Mouse (Mus musculus): ENCODE data around the gene Slc7a1.

Slc7a1 gene

DNA sequence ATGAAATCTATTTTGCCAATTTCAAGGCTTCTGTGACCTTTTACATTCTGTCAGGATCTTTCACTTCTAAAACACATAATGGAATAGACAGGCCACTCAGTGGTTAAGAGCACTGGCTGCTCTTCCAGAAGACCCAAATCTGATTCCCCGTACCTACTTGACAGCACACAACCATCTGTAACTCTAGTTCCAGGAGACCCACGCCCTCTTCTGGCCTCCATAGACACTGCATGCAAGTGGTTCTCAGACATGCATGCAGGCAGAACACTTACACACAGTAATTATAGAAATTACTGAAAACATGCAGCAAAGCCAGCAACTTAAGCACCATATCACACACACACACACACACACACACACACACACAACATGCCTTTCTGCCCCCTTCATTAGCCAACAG is 87.3 kb downstream of the Slc7a1 start:
- DNase-seq, result no peak

DNA sequence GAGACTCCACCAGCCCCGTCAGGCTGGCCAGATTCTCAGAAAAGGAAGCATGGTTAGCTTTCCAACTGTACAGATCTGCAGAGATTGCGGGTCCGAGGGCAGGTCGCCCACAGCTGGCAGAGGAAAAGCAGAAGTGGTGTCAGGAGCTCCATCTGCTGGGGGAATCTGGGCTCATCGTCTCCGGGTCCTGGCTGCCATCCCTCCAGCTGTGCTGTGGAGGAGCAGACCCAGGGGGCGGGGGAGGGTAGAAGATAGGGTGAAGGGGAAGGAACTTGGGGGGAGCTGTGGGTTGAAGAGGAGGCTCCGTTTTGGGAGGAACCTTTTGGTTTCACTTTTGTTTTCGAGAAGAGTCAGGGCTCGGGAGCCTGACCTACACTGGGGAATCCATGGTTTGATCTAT is 88.9 kb downstream of the Slc7a1 start:
- DNase-seq, result peak; percentile 13

DNA sequence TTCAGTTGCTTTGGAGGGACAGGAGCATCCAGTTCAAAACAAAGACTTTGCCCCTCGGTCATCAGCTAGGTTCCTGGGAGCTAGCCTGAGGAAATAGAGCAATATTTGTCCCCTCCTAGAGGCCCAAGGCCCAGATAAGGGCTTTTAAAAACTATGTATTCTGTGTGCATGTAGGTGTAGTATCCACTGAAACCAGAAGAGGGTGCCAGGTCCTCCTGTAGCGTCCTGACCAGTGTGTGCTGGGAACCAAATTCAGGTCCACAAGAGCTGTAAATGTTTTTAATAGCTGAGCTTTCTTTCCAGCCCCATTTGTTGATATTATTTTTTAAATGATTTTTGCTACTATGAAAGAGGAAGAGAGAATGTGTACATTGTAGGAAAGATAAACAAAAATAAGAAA is 95.6 kb downstream of the Slc7a1 start:
- no peak for DNase-seq

DNA sequence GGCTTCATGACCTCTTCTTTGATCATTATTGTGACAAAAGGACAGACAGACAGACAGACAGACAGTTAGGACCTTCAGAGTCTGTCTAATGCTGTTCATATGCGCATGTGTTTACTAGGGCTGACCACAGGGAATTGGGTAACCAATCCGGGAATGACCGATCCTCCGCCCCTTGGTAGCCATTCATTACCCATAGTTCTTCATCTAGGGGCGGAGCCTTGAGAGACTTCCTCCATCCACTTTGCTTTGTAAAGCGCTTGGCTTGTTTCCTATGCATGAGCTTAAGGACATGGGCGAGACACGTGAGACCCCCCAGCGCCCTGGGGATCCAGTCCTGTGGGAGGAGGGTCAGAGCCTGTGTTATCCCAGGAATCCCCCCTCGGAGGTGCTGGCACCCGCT is 96.7 kb downstream of the Slc7a1 start:
- peak; percentile 7 for DNase-seq

DNA sequence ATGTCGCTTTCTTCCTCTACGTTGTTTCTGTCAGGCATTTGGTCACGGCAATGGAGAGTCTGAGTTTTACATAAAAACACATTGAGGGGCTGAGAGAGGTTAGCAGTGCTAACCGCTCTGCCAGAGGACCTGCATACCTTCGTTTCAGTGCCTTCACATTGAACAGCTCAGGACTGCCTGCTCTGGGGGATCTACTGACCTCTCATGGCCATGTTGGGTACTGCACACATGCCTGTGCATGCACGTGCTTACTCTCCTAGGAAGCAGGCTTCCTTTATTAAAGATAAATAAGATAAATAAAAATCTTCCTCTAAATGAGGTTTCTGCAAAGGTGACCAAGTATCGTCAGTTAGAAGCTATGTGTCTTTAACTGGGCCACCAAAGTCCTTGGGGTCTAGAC is 106.4 kb downstream of the Slc7a1 start:
- no peak for DNase-seq

DNA sequence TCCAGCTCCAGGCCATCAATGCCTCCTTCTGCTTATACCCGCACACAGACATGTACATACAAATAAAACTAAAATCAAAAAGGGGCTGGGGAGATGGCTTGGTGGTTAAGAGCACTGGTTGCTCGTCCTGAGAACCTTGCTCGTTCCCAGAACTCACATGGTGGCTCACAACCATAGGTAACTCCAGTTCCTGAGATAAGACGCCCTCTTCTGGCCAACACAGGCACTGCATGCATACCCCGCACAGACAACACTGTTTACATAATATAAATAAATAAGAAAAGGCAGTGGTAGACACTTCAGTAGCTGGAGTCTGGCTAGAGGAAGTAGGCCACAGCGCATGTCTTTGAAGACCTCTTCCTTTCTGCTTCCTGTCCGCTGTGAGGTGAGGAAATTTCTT is 106.8 kb downstream of the Slc7a1 start:
- no peak for DNase-seq

DNA sequence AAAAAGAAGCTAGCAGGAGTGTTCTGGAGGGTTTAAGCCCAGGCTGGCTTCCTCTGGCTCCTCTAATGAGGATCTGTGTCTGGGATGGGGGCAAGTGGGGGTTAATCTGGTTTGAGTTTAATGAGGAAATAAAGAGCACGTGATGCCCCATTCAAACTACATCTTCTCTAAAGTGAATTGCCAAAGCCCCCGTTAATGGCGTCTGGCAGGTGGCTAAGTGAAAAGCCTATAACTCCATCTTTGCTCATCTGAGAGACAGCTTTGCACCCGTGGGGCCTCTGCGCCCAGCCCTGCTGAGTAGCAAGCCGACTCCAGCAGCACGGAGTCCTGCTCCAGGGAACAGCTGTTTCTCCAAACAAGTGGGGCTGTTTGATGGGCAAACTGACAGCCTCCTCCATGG is 109.8 kb downstream of the Slc7a1 start:
- no peak for DNase-seq

DNA sequence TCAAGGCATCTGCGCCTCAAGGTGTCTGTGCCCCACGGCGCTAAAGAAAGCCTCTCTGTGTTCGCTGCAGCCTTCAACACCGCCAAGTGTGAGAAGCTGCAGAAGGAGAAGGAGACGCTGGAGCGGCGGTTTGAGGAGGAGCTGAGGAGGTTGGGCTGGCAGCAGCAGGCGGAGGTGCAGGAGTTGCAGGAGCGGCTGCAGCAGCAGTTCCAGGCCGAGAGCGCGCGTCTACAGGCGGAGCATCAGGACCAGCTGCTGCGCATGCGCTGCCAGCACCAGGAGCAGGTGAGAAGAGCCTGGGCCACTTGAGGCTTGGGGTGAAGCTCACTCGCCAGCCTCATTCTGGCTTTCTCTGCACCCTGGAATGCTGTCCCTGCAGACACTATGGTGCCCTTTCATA is 110.9 kb downstream of the Slc7a1 start:
- no peak for DNase-seq

DNA sequence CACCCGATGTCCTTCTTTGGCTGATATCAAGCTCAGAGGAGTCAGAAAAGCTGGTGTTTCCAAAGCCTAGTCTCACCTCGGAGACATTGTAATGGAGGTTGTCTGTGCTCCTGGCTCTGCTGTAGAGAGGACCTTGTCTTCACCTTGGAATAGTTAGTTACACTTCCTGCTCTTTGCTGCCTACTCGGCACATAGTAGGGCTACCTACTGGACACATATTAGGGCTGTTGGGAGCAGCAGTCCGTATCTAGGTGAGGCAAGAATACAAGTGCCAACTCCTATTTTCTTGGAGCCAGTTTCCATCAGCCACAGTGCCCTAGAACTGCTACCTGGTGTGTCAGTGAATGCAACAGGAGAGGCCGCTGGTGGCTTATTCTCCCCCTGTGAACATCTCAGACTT is 112.2 kb downstream of the Slc7a1 start:
- DNase-seq, result no peak

DNA sequence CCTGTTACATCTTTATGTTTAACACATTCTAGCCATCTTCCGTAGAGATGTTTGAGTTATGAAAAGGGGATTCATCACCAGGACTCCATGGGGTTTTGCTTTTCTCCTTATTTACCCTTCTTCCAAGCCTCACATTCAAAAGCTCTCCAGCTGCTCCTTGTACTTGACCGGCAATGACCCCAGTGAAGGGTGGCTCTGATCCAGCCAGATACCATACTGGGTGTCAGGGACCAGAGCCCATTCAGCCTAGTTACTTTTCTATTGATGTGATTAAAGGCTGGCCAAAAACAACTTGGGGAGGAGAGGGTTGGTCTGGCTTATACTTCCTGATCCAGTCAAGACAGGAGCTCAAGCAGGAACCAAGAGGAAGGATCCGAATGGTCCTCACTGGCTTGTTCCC is 116.1 kb downstream of the Slc7a1 start:
- peak; percentile 43 for DNase-seq

DNA sequence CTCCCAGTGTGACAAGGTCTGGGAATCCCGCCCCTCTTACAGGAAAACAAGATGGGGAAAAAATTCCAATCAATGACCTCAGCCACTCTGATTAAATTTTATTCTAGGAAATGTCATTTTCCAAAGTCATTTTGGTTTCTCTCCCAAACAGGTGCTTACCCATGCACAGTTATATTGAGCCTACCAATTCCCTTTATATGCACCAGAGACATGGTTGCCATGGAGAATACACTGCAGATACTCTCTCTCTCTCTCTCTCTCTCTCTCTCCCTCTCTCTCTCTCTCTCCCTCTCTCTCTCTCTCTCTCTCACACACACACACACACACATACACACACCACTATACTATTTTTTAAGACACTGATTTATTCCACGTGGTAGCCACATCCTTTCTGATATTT is 116.5 kb downstream of the Slc7a1 start:
- no peak for DNase-seq

DNA sequence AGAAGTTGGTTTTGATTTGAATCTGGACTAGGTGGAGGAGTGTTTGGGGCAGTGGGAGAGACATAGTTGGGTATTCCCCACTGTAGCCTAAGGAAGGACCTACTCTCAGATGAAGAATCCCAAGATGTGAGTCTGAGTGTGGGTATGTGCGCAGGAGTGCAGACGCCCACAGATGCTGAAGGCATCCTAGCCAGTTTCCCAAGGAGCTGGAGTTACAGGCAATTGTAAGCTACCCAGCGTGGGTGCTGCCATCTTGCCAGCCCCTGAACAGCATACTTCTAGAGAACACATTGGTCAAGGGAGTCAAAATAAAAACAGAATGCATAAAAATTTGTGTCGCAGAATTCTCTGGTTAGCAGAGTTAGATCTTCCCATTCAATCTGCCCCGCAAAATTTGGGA is 117.1 kb downstream of the Slc7a1 start:
- DNase-seq, result no peak

DNA sequence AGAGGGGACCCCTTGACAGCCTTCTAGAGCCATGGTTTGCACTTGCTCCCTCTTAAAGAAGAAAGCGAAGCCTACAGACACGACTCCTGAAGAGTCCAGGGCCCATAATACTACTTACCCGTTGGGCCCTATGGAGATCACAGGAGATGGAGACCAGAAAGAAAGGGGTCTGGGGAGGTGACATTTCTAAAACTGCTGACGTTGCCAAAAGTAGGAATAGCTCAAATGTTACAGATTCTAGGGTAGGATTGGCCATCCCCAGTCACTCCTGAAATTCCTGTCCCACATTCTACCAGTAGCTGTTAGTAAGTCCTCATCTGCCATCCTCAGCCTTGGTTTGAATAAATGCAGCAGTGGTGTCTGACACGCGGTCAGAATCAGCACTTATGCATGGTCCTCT is 117.6 kb downstream of the Slc7a1 start:
- DNase-seq, result no peak

DNA sequence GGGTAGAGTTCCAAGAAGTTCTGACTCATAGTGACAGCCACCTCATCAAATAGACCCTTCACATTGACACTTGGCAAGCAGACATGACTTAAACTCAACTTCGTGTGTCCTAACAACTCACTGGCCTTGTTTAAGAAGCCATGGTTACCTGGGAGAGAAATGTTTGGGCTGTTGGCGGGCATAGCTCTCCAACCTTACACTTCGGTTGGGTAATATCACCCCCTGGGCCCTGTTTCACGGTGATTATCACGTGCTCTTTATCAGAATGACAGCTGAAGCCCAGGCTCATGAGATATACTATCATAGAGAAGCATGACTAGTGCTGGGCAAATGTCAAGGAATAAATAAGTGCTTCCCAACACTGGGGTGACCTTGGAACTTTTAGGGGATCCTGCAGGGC is 119.4 kb downstream of the Slc7a1 start:
- no peak for DNase-seq

DNA sequence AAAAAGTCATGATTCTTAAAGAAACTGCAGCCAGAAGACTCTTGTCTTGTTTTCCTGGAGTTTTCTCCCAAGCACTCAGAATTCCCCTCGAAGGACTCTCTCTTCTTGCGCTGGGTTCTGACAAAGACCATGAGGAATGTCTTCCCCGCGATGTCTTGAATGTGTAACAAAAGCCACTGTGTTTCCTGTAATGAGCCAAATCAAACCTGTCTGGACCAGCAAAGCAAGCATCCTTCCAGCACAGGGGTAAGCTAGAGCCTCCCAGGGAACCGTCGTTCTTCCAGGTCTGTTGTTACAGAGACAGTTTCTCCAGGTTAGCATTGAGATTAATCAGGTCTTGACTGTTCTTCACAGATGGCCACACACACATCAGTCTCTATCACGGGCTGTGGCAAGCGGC is 121.5 kb downstream of the Slc7a1 start:
- no peak for DNase-seq
